Mouse (Mus musculus) neutrophil, adult 59 days (primary cell): ENCODE results near the gene Trim12a. TPM values are rescaled to one million over a fixed set of nuclear protein-coding genes. Genes with fewer than 3 reads are reported as not detected.

ENCODE experiments used
- total RNA-seq, 2 experiments: library from RNA; stranded (reverse); gene quantifications; 1 replicate in 1 of 2; 2 replicates in 1 of 2; pipeline ENCODE4 v1.2.4; 2023

Gene Trim12a
- 10 to 100 TPM; 60.5 to 62.7 TPM for total RNA-seq

GRCm38 (mm10) chr7:104315369-104316080, at the start of gene Trim12a:
Trim12a (minus strand) TSS chr7:104315466.

GRCm38 (mm10) chr7:104352717-104353599, 37.7 kb upstream of the Trim12a start, which contains the start of gene Trim12c:
Trim12c (minus strand) TSS chr7:104353362.

DNA sequence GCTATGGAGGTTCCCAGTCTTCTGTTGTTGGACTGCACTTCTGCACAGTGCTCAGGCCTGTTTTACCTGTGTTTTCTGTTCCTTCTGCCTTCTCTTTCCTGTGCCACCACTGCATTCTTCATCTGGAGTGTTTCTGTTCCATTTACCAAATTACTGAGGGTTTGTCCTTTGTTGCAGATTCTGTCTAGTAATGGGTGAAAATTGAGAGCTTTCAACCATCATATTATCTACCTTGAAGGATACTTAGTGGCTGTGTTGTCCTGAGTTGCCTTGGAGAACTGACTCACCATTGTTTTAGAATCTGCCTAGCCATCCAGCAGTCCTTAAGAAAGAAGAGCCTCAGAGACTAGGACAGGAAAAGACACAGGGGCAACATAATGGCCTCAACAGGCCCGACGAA, 13.9 kb upstream of the Trim12a start, which contains the start of gene Trim34b:
Trim34b (plus strand) TSS at position 301 of the 400 bp plus-strand sequence.

DNA sequence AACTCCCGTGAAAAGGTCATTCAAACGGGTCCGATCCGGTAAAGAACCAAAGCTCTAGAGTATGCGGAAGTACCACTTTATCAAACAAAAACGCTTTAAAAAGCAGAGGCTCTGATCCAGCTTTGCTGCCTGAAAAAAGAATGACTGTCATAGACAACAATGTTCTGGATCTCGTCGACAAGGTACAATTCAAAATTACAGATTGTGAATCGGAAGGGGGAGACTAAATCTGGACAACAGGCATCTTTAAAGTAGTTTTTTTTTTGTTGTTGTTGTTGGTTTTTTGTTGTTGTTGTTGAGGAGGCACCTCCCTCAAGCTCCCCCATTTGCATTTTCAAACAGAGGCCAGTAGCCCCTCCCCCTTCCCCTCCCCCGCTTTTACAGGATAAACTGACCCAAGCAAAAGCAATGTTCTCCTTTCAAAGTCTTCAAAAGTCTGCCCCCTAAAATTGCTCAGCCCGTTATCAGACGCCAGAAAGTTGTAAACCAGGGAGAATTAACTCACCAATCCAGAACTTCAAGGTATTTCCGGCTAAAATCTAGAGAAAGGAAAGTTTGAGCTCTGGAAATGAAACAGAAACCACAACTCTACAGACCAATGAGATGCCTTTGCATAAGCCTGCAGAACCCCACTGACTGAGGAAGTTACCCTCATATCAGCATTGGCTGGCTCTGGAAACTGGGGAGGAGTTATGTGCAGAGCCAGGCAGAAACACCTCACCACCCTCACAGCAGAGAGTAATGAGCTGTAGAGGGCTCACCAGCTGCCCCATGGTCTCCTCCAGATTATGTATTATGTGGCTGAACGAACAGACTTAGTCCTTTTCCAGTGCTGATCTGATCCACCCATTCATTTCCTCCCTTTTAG, 27.5 kb downstream of the Trim12a start, which contains the start of gene Trim5:
Trim5 (minus strand) TSS at position 519 of the 868 bp plus-strand sequence.

Other genes with a start within 250 kb of the Trim12a start
- gene Olfr644, start 243.6 kb downstream of the Trim12a start, total RNA-seq, result not detected
- gene Olfr645, start 230.0 kb downstream of the Trim12a start, total RNA-seq, result not detected
- gene Olfr646, start 210.6 kb downstream of the Trim12a start, total RNA-seq, result not detected
- gene Ubqln5, start 185.6 kb downstream of the Trim12a start, total RNA-seq, result not detected
- gene Olfr643, start 178.1 kb downstream of the Trim12a start, total RNA-seq, result not detected
- not detected for gene Ubqln3, start 172.2 kb downstream of the Trim12a start, total RNA-seq
- not detected for gene Ubqlnl, start 164.9 kb downstream of the Trim12a start, total RNA-seq
- not detected for gene Olfm5, start 150.6 kb downstream of the Trim12a start, total RNA-seq
- gene Olfr648, start 132.1 kb downstream of the Trim12a start, total RNA-seq, result not detected
- gene Olfr649, start 119.5 kb downstream of the Trim12a start, total RNA-seq, result not detected
- 1 to 10 TPM; 1.8 to 2.1 TPM for gene Trim6, start 96.7 kb downstream of the Trim12a start, total RNA-seq
- 10 to 100 TPM; 14.4 to 18.2 TPM for gene Trim34a, start 71.0 kb downstream of the Trim12a start, total RNA-seq
- gene Trim5, start 27.4 kb downstream of the Trim12a start, total RNA-seq, result 10 to 100 TPM; 13.1 to 13.3 TPM
- 1 to 10 TPM; 1.5 to 1.6 TPM for gene Trim34b, start 14.0 kb upstream of the Trim12a start, total RNA-seq
- 10 to 100 TPM; 29.1 to 32.0 TPM for gene Trim12c, start 37.9 kb upstream of the Trim12a start, total RNA-seq
- gene Trim30b, start 54.4 kb upstream of the Trim12a start, total RNA-seq, result 10 to 100 TPM; 55.8 to 60.5 TPM
- gene Trim30c, start 85.4 kb upstream of the Trim12a start, total RNA-seq, result under 1 TPM; 0.64 to 0.73 TPM
- 10 to 100 TPM; 39.9 to 50.2 TPM for gene Trim30a, start 149.7 kb upstream of the Trim12a start, total RNA-seq
- 10 to 100 TPM in 1 of 2 experiments, 1 to 10 TPM in 1; 9.8 to 10.1 TPM for gene Trim30d, start 192.4 kb upstream of the Trim12a start, total RNA-seq
- gene Olfr651, start 234.7 kb upstream of the Trim12a start, total RNA-seq, result not detected
- not detected for gene Olfr652, start 245.4 kb upstream of the Trim12a start, total RNA-seq